Mouse (Mus musculus) E14TG2a.4 (cell line): ENCODE measurements at regions not wholly inside any gene's neighbourhood (a gene's known extent, or its start where the extent isn't known, plus 50 kb on each side); places are given as distances from the start of the nearest gene placed in this dataset.

Experiments
- H3K27me3 ChIP-seq: 2 replicates; pipeline ENCODE4 v1.6.1; 2014; ENCODE audit warnings: low read length, control low read depth; ENCODE audit not compliant: insufficient read depth
- H3K36me3 ChIP-seq: 2 replicates; pipeline ENCODE4 v1.6.1; 2014; ENCODE audit warnings: low read length, control low read depth; ENCODE audit not compliant: insufficient read depth
- H3K4me1 ChIP-seq: replicated peaks from 2 replicates; pipeline ENCODE4 v1.6.1; 2014; ENCODE audit warnings: low read depth, low read length, control low read depth
- H3K4me3 ChIP-seq: replicated peaks from 2 replicates; pipeline ENCODE4 v1.5.1; 2014; ENCODE audit warnings: mild to moderate bottlenecking, low read length
- H3K9me3 ChIP-seq: 2 replicates; pipeline ENCODE4 v1.6.1; 2014; ENCODE audit warnings: low read length, control low read depth
- CTCF ChIP-seq: conservative IDR thresholded peaks from 2 replicates; pipeline ENCODE4 v1.5.1; 2014; ENCODE audit warnings: low read length
- NANOG ChIP-seq: IDR thresholded peaks from 2 replicates; pipeline ENCODE4 v1.6.1; 2014; ENCODE audit warnings: borderline replicate concordance, low read length, mixed read lengths
- POU5F1 ChIP-seq: IDR thresholded peaks from 2 replicates; pipeline ENCODE4 v1.6.1; 2014; ENCODE audit warnings: low read length, borderline replicate concordance

- Histone ChIP-seq H3K27me3 (no peaks in the 10 kb centered on the region), H3K36me3 (no peaks in the 10 kb centered on the region), H3K4me1 (no peaks in the 10 kb centered on the region), H3K9me3 (no peaks in the 10 kb centered on the region), H3K4me3 (no peak overlapping the region)
- TF ChIP-seq CTCF (no peak), POU5F1 (no peak), NANOG (no peak)
Observed at GRCm38 (mm10) chr4:106050297-106050696, 260.6 kb downstream of the Gm12728 start.

GRCm38 (mm10) chr4:106053496-106053895, 262.5 kb upstream of the Usp24 start:
- no peaks in the 10 kb centered on the region for H3K36me3 ChIP-seq
- no peaks in the 10 kb centered on the region for H3K9me3 ChIP-seq
- H3K4me1 ChIP-seq, result no peaks in the 10 kb centered on the region
- TF ChIP-seq POU5F1 (no peak), CTCF (no peak), NANOG (no peak)
- H3K4me3 ChIP-seq, result no peak overlapping the region
- no peaks in the 10 kb centered on the region for H3K27me3 ChIP-seq

GRCm38 (mm10) chr4:106054324-106054723, 261.7 kb upstream of the Usp24 start:
- no peak overlapping the region for H3K4me3 ChIP-seq
- TF ChIP-seq CTCF (no peak), POU5F1 (no peak), NANOG (no peak)
- no peaks in the 10 kb centered on the region for H3K36me3 ChIP-seq
- H3K4me1 ChIP-seq, result no peaks in the 10 kb centered on the region
- no peaks in the 10 kb centered on the region for H3K27me3 ChIP-seq
- no peaks in the 10 kb centered on the region for H3K9me3 ChIP-seq

- no peaks in the 10 kb centered on the region for H3K36me3 ChIP-seq
Observed at GRCm38 (mm10) chr4:106062651-106063050, 253.4 kb upstream of the Usp24 start.

GRCm38 (mm10) chr4:106063851-106064382, 252.1 kb upstream of the Usp24 start:
- no peaks in the 10 kb centered on the region for H3K27me3 ChIP-seq
- no peak overlapping the region for H3K4me3 ChIP-seq
- TF ChIP-seq NANOG (no peak), CTCF (no peak), POU5F1 (no peak)
- H3K4me1 ChIP-seq, result no peaks in the 10 kb centered on the region
- H3K9me3 ChIP-seq, result no peaks in the 10 kb centered on the region
- no peaks in the 10 kb centered on the region for H3K36me3 ChIP-seq

More at GRCm38 (mm10) chr4:106062651-106063050, 253.4 kb upstream of the Usp24 start:
- no peaks in the 10 kb centered on the region for H3K9me3 ChIP-seq
- H3K27me3 ChIP-seq, result no peaks in the 10 kb centered on the region
- no peaks in the 10 kb centered on the region for H3K4me1 ChIP-seq
- no peak for TF ChIP-seq NANOG
- TF ChIP-seq CTCF, result no peak
- no peak for TF ChIP-seq POU5F1
- H3K4me3 ChIP-seq, result no peak overlapping the region

GRCm38 (mm10) chr4:106067023-106067422, 249.0 kb upstream of the Usp24 start:
- no peaks in the 10 kb centered on the region for H3K36me3 ChIP-seq
- H3K4me3 ChIP-seq, result no peak overlapping the region
- H3K4me1 ChIP-seq, result no peaks in the 10 kb centered on the region
- H3K9me3 ChIP-seq, result no peaks in the 10 kb centered on the region
- TF ChIP-seq NANOG (no peak), CTCF (no peak), POU5F1 (no peak)
- H3K27me3 ChIP-seq, result no peaks in the 10 kb centered on the region

GRCm38 (mm10) chr4:106083546-106083945, 232.5 kb upstream of the Usp24 start:
- TF ChIP-seq CTCF (no peak), NANOG (no peak), POU5F1 (no peak)
- Histone ChIP-seq H3K4me1 (no peaks in the 10 kb centered on the region), H3K9me3 (no peaks in the 10 kb centered on the region), H3K27me3 (no peaks in the 10 kb centered on the region), H3K36me3 (no peaks in the 10 kb centered on the region), H3K4me3 (no peak overlapping the region)

- no peaks in the 10 kb centered on the region for H3K4me1 ChIP-seq
- TF ChIP-seq CTCF, result no peak
- H3K9me3 ChIP-seq, result no peaks in the 10 kb centered on the region
- H3K4me3 ChIP-seq, result no peak overlapping the region
- no peaks in the 10 kb centered on the region for H3K36me3 ChIP-seq
- H3K27me3 ChIP-seq, result no peaks in the 10 kb centered on the region
Observed at GRCm38 (mm10) chr4:106091927-106092675, 223.9 kb upstream of the Usp24 start.

GRCm38 (mm10) chr4:106092676-106093070, 223.3 kb upstream of the Usp24 start:
- Histone ChIP-seq H3K4me1 (no peaks in the 10 kb centered on the region), H3K27me3 (no peaks in the 10 kb centered on the region), H3K9me3 (no peaks in the 10 kb centered on the region), H3K4me3 (no peak overlapping the region), H3K36me3 (no peaks in the 10 kb centered on the region)
- no peak for TF ChIP-seq POU5F1
- TF ChIP-seq CTCF, result no peak
- TF ChIP-seq NANOG, result no peak
